ENCODE assay signal across 10 mouse cellular contexts in the genomic region with DNA sequence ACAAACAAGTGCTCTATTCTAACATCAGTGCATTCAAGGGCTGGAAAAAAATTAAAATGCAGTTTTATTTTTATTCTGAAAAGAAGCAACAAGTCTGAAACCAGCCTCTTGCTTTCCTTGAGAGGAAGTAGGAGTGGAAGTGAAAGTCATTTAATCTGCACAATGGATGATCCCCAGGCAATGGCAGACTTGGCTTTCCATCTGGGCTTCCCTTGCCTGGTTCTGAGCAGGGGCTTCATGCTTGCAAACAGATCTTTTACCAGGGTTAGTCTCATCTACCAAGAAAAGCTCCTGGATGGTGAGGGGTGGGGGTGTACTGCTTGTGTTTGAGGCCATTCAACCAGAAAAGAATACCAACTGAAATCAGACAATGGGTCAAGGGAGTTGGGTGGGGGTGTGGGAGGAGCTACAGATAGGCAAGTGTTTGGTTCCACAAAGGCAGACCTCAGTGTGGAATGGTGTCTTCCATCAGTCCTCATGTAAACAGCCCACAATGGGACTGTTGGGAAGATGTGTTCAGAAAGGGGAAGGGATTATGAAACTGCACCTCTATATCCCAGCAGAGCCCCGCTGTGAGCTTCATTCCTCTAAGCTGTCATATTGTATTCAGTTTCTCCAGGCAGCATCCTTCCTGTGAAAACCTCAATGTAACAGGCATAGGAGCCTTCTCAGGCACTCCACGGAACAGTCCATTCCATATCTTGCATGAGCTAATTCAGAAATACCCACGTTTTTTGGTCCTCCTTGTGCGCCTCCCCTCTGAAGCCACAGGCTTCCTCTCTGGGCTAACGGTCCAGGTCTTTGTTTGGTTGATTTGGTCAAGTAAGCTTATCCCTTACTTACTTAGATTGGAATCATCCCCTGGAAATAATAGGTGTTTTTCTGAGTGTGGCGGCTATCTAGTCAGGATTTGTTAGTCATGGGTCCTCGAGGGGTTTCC. TPM values are rescaled to one million over a fixed set of nuclear protein-coding genes. Genes with fewer than 3 reads are reported as not detected.
DNase-seq lines count a peak whose midpoint lies in the region; ATAC-seq and TF ChIP-seq lines count a peak whose summit lies in the region.
"Had no signal": no experiment of that assay in that cellular context is flagged by ENCODE, and none has a peak within 500 bp of the region (broad histone marks: within the 10 kb centered on the region; RNA-seq: fewer than 3 reads in every experiment).

No protein-coding gene starts in this region.

- H3K27me3 ChIP-seq in embryonic facial prominence, embryonic 14.5 days (replicated peaks; ENCODE audit: control insufficient read depth, insufficient read depth, low read length): peaks cover 10% of the 10 kb centered on the region
- H3K27me3 ChIP-seq in embryonic facial prominence, embryonic 10.5 days (replicated peaks; ENCODE audit: low read depth, poor library complexity, severe bottlenecking): peaks cover 49% of the 10 kb centered on the region
- H3K27me3 ChIP-seq in hindbrain, embryonic 14.5 days (ENCODE audit: control insufficient read depth, insufficient read depth, low read length): no peaks in the 10 kb centered on the region
- H3K27me3 ChIP-seq in midbrain, embryonic 13.5 days: 0 out of 2 replicates have a peak, but pooled peaks cover 4% of the 10 kb centered on the region

- H3K4me3 ChIP-seq in embryonic facial prominence, embryonic 14.5 days (ENCODE audit: low read depth, low read length): no peak overlapping the region
- no peak overlapping the region for H3K4me3 ChIP-seq in embryonic facial prominence, embryonic 10.5 days
- H3K4me3 ChIP-seq in hindbrain, embryonic 14.5 days (replicated peaks; ENCODE audit: low read length): 0 out of 2 replicates have a peak overlapping the region, but pooled peaks have one; percentile 45
- H3K4me3 ChIP-seq in midbrain, embryonic 13.5 days (replicated peaks): peak overlapping the region; percentile 65; the same call in 1 of the 2 replicates

- no peak overlapping the region for H3K27ac ChIP-seq in embryonic facial prominence, embryonic 14.5 days (replicated peaks; ENCODE audit: low read depth, low read length)
- H3K27ac ChIP-seq in embryonic facial prominence, embryonic 10.5 days (replicated peaks): no peak overlapping the region
- H3K27ac ChIP-seq in hindbrain, embryonic 14.5 days: peak overlapping the region; percentile 60
- H3K27ac ChIP-seq in midbrain, embryonic 13.5 days: peak overlapping the region; percentile 72

- 0 out of 2 replicates have a peak overlapping the region, but pooled peaks have one; percentile 10 for H3K4me2 ChIP-seq in embryonic facial prominence, embryonic 14.5 days (ENCODE audit: low read depth, low read length)
- H3K4me2 ChIP-seq in hindbrain, embryonic 14.5 days (replicated peaks): peak overlapping the region; percentile 64
- H3K4me2 ChIP-seq in midbrain, embryonic 13.5 days (replicated peaks): peak overlapping the region; percentile 85

- H3K9me3 ChIP-seq in embryonic facial prominence, embryonic 14.5 days (ENCODE audit: control insufficient read depth, low read length): no peaks in the 10 kb centered on the region
- no peaks in the 10 kb centered on the region for H3K9me3 ChIP-seq in embryonic facial prominence, embryonic 10.5 days
- no peaks in the 10 kb centered on the region for H3K9me3 ChIP-seq in hindbrain, embryonic 14.5 days (ENCODE audit: control insufficient read depth, low read length)
- no peaks in the 10 kb centered on the region for H3K9me3 ChIP-seq in midbrain, embryonic 13.5 days

- H3K4me1 ChIP-seq in embryonic facial prominence, embryonic 14.5 days (ENCODE audit: control insufficient read depth, insufficient read depth, low read length): peaks cover 17% of the 10 kb centered on the region
- H3K4me1 ChIP-seq in embryonic facial prominence, embryonic 10.5 days: peaks cover 27% of the 10 kb centered on the region
- H3K4me1 ChIP-seq in hindbrain, embryonic 14.5 days (replicated peaks; ENCODE audit: control insufficient read depth, insufficient read depth, low read length): peaks cover 33% of the 10 kb centered on the region
- H3K4me1 ChIP-seq in midbrain, embryonic 13.5 days (replicated peaks): peaks cover 42% of the 10 kb centered on the region

- TF ChIP-seq CTCF in brain, embryonic 14.5 days (IDR thresholded peaks at IDR 0.05; ENCODE audit: borderline replicate concordance, extremely low read depth, insufficient read depth, insufficient read length): no peak

- H3K9ac ChIP-seq in embryonic facial prominence, embryonic 14.5 days (ENCODE audit: low read depth, low read length): no peak overlapping the region
- no peak overlapping the region; the same call in 1 of the 2 replicates for H3K9ac ChIP-seq in hindbrain, embryonic 14.5 days
- 0 out of 2 replicates have a peak overlapping the region, but pooled peaks have one; percentile 6 for H3K9ac ChIP-seq in midbrain, embryonic 13.5 days (replicated peaks)

- intact Hi-C loops in heart, postnatal 14 days (cut with DNase I): no loop called here

- H3K36me3 ChIP-seq in embryonic facial prominence, embryonic 14.5 days (ENCODE audit: control insufficient read depth, insufficient read depth, low read length): no peaks in the 10 kb centered on the region
- no peaks in the 10 kb centered on the region for H3K36me3 ChIP-seq in embryonic facial prominence, embryonic 10.5 days (replicated peaks)
- H3K36me3 ChIP-seq in hindbrain, embryonic 14.5 days (replicated peaks; ENCODE audit: control insufficient read depth, insufficient read depth): no peaks in the 10 kb centered on the region
- no peaks in the 10 kb centered on the region for H3K36me3 ChIP-seq in midbrain, embryonic 13.5 days

- 56% methylated on average over 7 of the region's 7 CpGs for WGBS in embryonic facial prominence, embryonic 14.5 days
- 49% methylated on average over 7 of the region's 7 CpGs for WGBS in embryonic facial prominence, embryonic 10.5 days
- 41% methylated on average over 7 of the region's 7 CpGs for WGBS in hindbrain, embryonic 14.5 days
- 15% methylated on average over 7 of the region's 7 CpGs for WGBS in midbrain, embryonic 13.5 days

- ATAC-seq in embryonic facial prominence, embryonic 14.5 days (ENCODE audit: low read depth): no peak
- ATAC-seq in hindbrain, embryonic 14.5 days (ENCODE audit: low FRiP score): no peak
- ATAC-seq in midbrain, embryonic 13.5 days: no peak

- TF ChIP-seq POLR2A in brain, embryonic 14.5 days (IDR thresholded peaks at IDR 0.05; ENCODE audit: borderline replicate concordance, extremely low read depth, insufficient read depth, insufficient read length, poor library complexity, severe bottlenecking): no peak

- no peak for DNase-seq in embryonic facial prominence, embryonic 14.5 days (ENCODE audit: low spot score)
- DNase-seq in embryonic facial prominence, embryonic 10.5 days (ENCODE audit: low spot score): no peak
- peak; percentile 42 for DNase-seq in brain, embryonic 14.5 days (ENCODE audit: low read depth)
- DNase-seq in hindbrain, embryonic 14.5 days (ENCODE audit: low spot score): no peak
- DNase-seq in adrenal gland, adult 18-20 months (ENCODE audit: low spot score in 2 of 2): no peak
- DNase-seq in heart, postnatal 14 days: no peak
- DNase-seq in adrenal gland, postnatal 10 days: no peak
- DNase-seq: cerebellum, adult 8-10 months; kidney, postnatal 36 days had no signal

RNA-seq across cellular contexts. Expression of gene Ripor2, which starts 59.8 kb away (rescaled TPM):
- polyA plus RNA-seq in embryonic facial prominence, embryonic 14.5 days (2014; fragmentation: Nextera tagmentation; extraction: Ambion mirVana): 6.5 and 7.0 TPM in 2 replicates
- 2.3 and 2.6 TPM in 2 replicates for polyA plus RNA-seq in embryonic facial prominence, embryonic 10.5 days (2016; fragmentation: Nextera tagmentation; extraction: Ambion mirVana)
- polyA plus RNA-seq in brain, embryonic 14.5 days (2012; rRNA removed): 29.5 and 32.0 TPM in 2 replicates
- polyA plus RNA-seq in hindbrain, embryonic 14.5 days (2014; fragmentation: Nextera tagmentation; extraction: Ambion mirVana): 21.9 and 25.9 TPM in 2 replicates
- 22.3 and 29.1 TPM in 2 replicates for polyA plus RNA-seq in midbrain, embryonic 13.5 days (2015; fragmentation: Nextera tagmentation; extraction: Ambion mirVana)
- 1 to 10 TPM; 3.7 to 3.8 TPM for total RNA-seq in adrenal gland, adult 18-20 months (2021)
- total RNA-seq in heart, postnatal 14 days (2021): 1 to 10 TPM; 8.9 to 9.2 TPM
- total RNA-seq in adrenal gland, postnatal 10 days (2021): 10 to 100 TPM in 1 of 2 experiments, 1 to 10 TPM in 1; 7.5 to 10.9 TPM

Comparison
In these comparisons a context has a peak if more than half of its experiments do, and no peak if none do; other contexts are left out.
1. H3K27ac ChIP-seq: peak in hindbrain, embryonic 14.5 days (single experiment) and midbrain, embryonic 13.5 days (single experiment); none in embryonic facial prominence, embryonic 14.5 days (single experiment) and embryonic facial prominence, embryonic 10.5 days (single experiment).
2. H3K4me2 ChIP-seq: peak in every context shown above with its lines; median percentile 85 in midbrain, embryonic 13.5 days; 64 in hindbrain, embryonic 14.5 days; 10 in embryonic facial prominence, embryonic 14.5 days.
3. H3K4me3 ChIP-seq: peak in hindbrain, embryonic 14.5 days (single experiment) and midbrain, embryonic 13.5 days (single experiment); none in embryonic facial prominence, embryonic 14.5 days (single experiment) and embryonic facial prominence, embryonic 10.5 days (single experiment).